Mouse (Mus musculus) hindbrain, embryonic 11.5 days (tissue): ENCODE data around the gene Abr. TPM values are rescaled to one million over a fixed set of nuclear protein-coding genes. Genes with fewer than 3 reads are reported as not detected.
A peak's percentile ranks its signal among the peaks of the same experiment; 100 is the strongest.

ENCODE experiments used
- ATAC-seq: fragments of 200-750 bp; cut with Nextera tagmentation; 2 replicates; pipeline ENCODE4 v1.8.0; 2017; ENCODE audit warnings: mild to moderate bottlenecking, moderate TSS enrichment, moderate library complexity; ENCODE audit not compliant: low FRiP score
- DNase-seq: peaks from one replicate; pipeline ENCODE4 v3.0.0-alpha.2; 2015; ENCODE audit warnings: low spot score
- H3K27ac ChIP-seq: fragments of 300-500 bp; sonication (generic); 2 replicates; pipeline ENCODE4 v1.5.1; 2014; ENCODE audit warnings: mild to moderate bottlenecking, low read depth, low read length
- H3K27me3 ChIP-seq: fragments of 300-500 bp; sonication (generic); 2 replicates; pipeline ENCODE4 v1.6.1; 2014; ENCODE audit warnings: mild to moderate bottlenecking, low read length, moderate library complexity, mixed read lengths; ENCODE audit not compliant: control insufficient read depth, insufficient read depth
- H3K36me3 ChIP-seq: fragments of 300-500 bp; sonication (generic); 2 replicates; pipeline ENCODE4 v1.6.1; 2014; ENCODE audit warnings: mild to moderate bottlenecking, low read length, moderate library complexity, mixed read lengths; ENCODE audit not compliant: control insufficient read depth, insufficient read depth
- H3K4me1 ChIP-seq: fragments of 300-500 bp; sonication (generic); replicated peaks from 2 replicates; pipeline ENCODE4 v1.6.1; 2014; ENCODE audit warnings: low read length, mixed read lengths; ENCODE audit not compliant: control insufficient read depth, insufficient read depth
- H3K4me2 ChIP-seq: fragments of 300-500 bp; sonication (generic); replicated peaks from 2 replicates; pipeline ENCODE4 v1.6.1; 2014; ENCODE audit warnings: mild to moderate bottlenecking, low read depth, low read length
- H3K4me3 ChIP-seq: fragments of 300-500 bp; sonication (generic); 2 replicates; pipeline ENCODE4 v1.5.1; 2014; ENCODE audit warnings: low read depth, low read length
- H3K9ac ChIP-seq: fragments of 300-500 bp; sonication (generic); 2 replicates; pipeline ENCODE4 v1.6.1; 2014; ENCODE audit warnings: low read depth, low read length
- H3K9me3 ChIP-seq: fragments of 300-500 bp; sonication (generic); 2 replicates; pipeline ENCODE4 v1.6.1; 2016; ENCODE audit warnings: low read length; ENCODE audit not compliant: control insufficient read depth
- WGBS: fragments of 180-500 bp; shearing (Covaris S2); extraction: QIAGEN DNeasy Blood & Tissue Kit; methylation state at CpG from one replicate; pipeline ENCODE4 v1.1.7; 2014; 5-methylcytosine and 5-hydroxymethylcytosine counted together
- polyA plus RNA-seq: library from polyadenylated mRNA; unstranded; fragments of >200 nt; fragmentation: Nextera tagmentation; extraction: Ambion mirVana; gene quantifications from 2 replicates; pipeline ENCODE4 v1.2.1, GENCODE M21; 2014

Abr gene
- polyA plus RNA-seq, 1 experiment from 2014 or later = 35.8 TPM

DNA sequence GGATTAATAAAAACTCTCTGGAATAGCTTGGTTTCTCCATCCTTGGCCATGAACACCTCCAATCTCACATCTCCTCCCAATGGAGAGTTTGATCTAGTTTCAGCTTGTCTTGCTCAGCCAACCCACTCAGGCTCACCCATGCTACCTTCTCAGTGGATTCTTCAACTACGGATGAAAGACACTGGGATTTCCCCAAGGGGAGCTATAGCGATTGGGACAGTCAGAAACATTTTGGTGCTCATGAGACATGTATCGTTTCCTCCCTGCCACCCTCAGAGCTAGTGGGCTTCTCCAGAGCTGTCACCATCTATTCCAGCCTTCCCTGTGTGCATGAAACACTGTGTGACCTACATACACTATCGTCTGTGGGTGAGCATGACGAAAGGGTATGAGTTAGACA is 160.4 kb downstream of the Abr start:
- H3K9me3 ChIP-seq = no peaks in the 10 kb centered on the region
- H3K4me1 ChIP-seq = peaks cover 8% of the 10 kb centered on the region; the same call in 1 of the 2 replicates
- WGBS = 91% methylated on average over 5 of the region's 5 CpGs
- H3K27me3 ChIP-seq = no peaks in the 10 kb centered on the region
- DNase-seq (no peak), ATAC-seq (no peak)
- H3K36me3 ChIP-seq = no peaks in the 10 kb centered on the region
- no peak overlapping the region for H3K4me2 ChIP-seq
- no peak overlapping the region for H3K9ac ChIP-seq
- no peak overlapping the region for H3K27ac ChIP-seq
- no peak overlapping the region for H3K4me3 ChIP-seq

DNA sequence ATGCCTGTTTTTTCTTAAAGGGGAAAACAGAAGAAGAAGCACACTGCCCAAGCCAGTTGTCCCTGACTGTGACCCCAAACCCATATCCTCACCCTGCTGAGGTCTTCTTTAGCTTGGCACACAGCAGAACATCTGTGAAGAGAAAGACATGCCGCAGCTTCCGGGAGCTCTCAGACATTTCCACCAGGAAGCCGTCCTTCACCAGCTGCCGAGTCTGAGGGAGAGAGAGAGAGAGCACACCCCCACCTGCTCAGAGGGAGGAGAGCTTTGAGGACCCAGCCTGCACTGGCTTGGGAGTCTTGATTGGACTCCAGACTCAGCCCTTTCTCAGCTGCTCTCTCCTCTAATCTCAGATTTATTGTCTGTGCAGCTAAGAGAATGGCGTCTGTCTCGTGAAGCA is 160.9 kb downstream of the Abr start:
- WGBS = 78% methylated on average over 6 of the region's 6 CpGs
- H3K4me1 ChIP-seq = peaks cover 7% of the 10 kb centered on the region; the same call in 1 of the 2 replicates
- H3K9me3 ChIP-seq = no peaks in the 10 kb centered on the region
- ATAC-seq (no peak), DNase-seq (no peak)
- no peak overlapping the region for H3K4me3 ChIP-seq
- H3K9ac ChIP-seq = no peak overlapping the region
- H3K27me3 ChIP-seq = no peaks in the 10 kb centered on the region
- no peaks in the 10 kb centered on the region for H3K36me3 ChIP-seq
- H3K27ac ChIP-seq = no peak overlapping the region
- no peak overlapping the region for H3K4me2 ChIP-seq

DNA sequence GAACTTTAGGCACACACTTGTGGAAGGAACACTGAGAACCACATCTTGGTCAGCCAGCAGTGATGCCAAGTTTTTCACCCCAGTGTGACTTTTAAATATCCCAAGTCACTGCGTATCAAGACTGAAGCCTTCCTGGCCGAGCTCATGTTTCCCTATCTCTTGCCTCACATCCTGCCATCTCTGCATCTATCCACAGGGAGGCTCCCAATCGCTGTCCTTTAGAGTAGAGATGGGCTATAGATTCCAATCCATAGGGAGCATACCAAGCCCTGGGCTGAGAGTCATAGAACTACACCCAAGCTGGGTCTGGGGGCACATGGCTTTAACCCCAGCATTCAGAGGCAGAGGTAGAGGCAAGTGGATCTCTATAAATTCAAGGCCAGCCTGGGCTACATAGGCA is 162.6 kb downstream of the Abr start:
- H3K9me3 ChIP-seq = no peaks in the 10 kb centered on the region
- no peak overlapping the region for H3K4me3 ChIP-seq
- WGBS = 66% methylated on average over 3 of the region's 3 CpGs
- H3K27ac ChIP-seq = no peak overlapping the region
- DNase-seq (no peak), ATAC-seq (no peak)
- H3K9ac ChIP-seq = no peak overlapping the region
- H3K36me3 ChIP-seq = peaks cover 4% of the 10 kb centered on the region; the same call in 1 of the 2 replicates
- H3K4me1 ChIP-seq = 0 out of 2 replicates have a peak, but pooled peaks cover 6% of the 10 kb centered on the region
- H3K27me3 ChIP-seq = no peaks in the 10 kb centered on the region
- no peak overlapping the region for H3K4me2 ChIP-seq

DNA sequence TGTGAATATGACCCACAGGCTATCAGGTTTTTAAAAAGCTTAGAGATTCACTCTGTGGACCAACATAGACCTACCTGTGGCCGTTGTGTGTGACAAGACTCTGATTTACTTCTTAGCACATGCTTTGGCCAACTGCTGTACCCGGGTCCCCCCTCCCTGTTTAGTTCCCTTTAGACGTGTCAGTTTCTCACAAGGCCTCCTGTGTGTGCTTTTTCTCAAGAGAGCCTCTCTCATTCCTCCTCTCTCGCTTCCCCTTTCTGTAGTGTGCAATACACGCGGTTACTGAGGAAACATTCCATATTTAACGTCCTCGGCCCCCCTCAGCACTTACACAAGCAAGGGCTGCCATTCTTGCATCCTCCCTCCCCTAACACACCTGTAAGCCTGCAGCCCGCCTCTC is 163.4 kb downstream of the Abr start:
- DNase-seq = no peak
- Histone ChIP-seq H3K4me2 (no peak overlapping the region), H3K36me3 (peaks cover 7% of the 10 kb centered on the region; the same call in 1 of the 2 replicates), H3K9ac (no peak overlapping the region), H3K27ac (no peak overlapping the region), H3K4me3 (no peak overlapping the region), H3K9me3 (no peaks in the 10 kb centered on the region), H3K27me3 (no peaks in the 10 kb centered on the region), H3K4me1 (0 out of 2 replicates have a peak, but pooled peaks cover 4% of the 10 kb centered on the region)
- 86% methylated on average over 9 of the region's 9 CpGs for WGBS
- no peak for ATAC-seq

DNA sequence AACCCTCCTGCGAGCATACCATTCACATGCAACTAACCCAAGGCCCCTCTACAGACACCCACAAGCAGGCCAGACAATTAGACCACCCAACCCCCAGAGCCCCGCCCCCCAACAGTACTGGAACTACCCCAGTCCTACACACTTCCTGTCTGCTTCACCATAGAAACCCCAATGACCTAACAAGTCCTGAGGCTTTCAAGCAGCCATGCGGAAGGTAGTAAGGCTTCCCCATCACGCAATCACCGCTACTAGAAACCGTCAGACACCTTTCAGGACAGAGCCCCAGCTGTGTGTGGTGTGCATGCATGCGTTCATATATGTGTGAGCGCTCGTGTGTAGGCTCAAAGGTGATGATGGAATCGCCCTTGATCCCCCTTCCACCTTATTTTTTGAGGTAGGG is 165.2 kb downstream of the Abr start:
- ATAC-seq (no peak), DNase-seq (no peak)
- H3K36me3 ChIP-seq = peaks cover 8% of the 10 kb centered on the region; the same call in 1 of the 2 replicates
- no peak overlapping the region for H3K4me3 ChIP-seq
- 0 out of 2 replicates have a peak, but pooled peaks cover 4% of the 10 kb centered on the region for H3K4me1 ChIP-seq
- no peaks in the 10 kb centered on the region for H3K27me3 ChIP-seq
- 68% methylated on average over 10 of the region's 10 CpGs for WGBS
- H3K4me2 ChIP-seq = no peak overlapping the region
- H3K27ac ChIP-seq = no peak overlapping the region
- no peaks in the 10 kb centered on the region for H3K9me3 ChIP-seq
- no peak overlapping the region for H3K9ac ChIP-seq

DNA sequence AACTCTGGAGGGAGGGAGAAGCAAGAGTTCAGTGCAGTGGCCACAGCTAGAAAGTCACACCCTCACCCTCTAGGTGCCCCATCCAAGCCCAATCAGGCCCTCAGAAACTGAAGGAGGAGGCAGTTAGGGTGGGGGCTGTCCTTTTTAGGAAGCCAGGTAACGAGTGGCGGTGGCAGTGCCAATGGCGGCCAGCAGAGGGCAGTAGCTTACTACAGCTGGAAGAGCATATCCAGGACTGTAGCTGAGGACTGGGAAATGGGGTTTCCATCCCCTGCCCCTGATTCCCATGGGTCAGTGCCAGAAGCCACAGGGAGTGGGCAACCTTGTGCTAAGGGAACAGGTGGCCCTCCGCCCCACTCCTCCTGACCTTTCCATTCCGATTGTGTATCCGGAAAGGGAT is 165.9 kb downstream of the Abr start:
- Histone ChIP-seq H3K9me3 (no peaks in the 10 kb centered on the region), H3K9ac (no peak overlapping the region), H3K4me3 (no peak overlapping the region), H3K36me3 (peaks cover 8% of the 10 kb centered on the region; the same call in 1 of the 2 replicates), H3K27me3 (no peaks in the 10 kb centered on the region), H3K4me1 (0 out of 2 replicates have a peak, but pooled peaks cover 4% of the 10 kb centered on the region), H3K27ac (no peak overlapping the region), H3K4me2 (no peak overlapping the region)
- peak; percentile 92 for DNase-seq
- WGBS = 22% methylated on average over 6 of the region's 6 CpGs
- ATAC-seq = 0 out of 2 replicates have a peak, but pooled peaks have one; percentile 25

DNA sequence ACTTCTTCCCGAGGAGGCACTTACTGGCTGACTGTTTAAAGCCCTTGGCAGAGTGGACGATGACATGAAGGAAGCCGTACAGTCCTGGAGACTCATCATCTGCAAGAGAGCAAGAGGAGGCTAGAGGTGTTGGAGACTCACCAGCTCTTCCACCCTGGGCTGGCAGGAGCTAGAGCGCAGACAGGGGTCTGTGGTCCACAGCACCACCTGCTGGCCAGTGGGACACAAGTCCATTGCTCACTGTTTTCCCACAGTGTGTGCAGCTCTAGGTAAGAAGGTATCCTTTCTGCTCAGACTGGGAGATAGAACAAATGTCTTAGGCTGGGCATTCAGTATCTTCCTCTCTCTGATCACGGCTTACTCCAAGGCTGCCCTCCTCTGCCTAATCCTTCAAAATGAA is 167.6 kb downstream of the Abr start:
- DNase-seq (peak; percentile 86), ATAC-seq (no peak; the same call in 1 of the 2 replicates)
- Histone ChIP-seq H3K4me3 (no peak overlapping the region), H3K4me2 (no peak overlapping the region), H3K9me3 (no peaks in the 10 kb centered on the region), H3K27me3 (no peaks in the 10 kb centered on the region), H3K36me3 (peaks cover 8% of the 10 kb centered on the region; the same call in 1 of the 2 replicates), H3K27ac (no peak overlapping the region), H3K4me1 (peaks cover 15% of the 10 kb centered on the region), H3K9ac (no peak overlapping the region)
- WGBS = 70% methylated on average over 5 of the region's 5 CpGs

DNA sequence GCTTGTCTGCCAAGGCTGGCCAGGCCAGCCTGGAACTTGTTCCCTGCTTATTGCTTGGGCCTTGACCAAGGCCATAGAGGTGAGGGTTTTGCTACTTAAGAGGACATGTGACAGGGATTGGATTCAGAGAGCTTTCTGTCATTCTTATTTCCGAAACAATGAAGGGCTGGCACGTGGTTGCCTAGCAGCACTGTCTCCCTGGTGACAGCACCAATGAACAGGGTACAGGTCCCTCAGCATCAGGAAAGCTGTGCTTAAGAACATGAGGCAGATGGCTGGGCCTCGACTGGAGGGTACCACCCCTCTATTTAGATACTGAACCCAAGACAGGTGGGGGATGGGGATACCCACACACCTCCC is 171.9 kb downstream of the Abr start:
- DNase-seq = peak; percentile 73
- H3K4me2 ChIP-seq = no peak overlapping the region
- peaks cover 24% of the 10 kb centered on the region for H3K4me1 ChIP-seq
- peak overlapping the region; percentile 42; the same call in 1 of the 2 replicates for H3K9ac ChIP-seq
- H3K36me3 ChIP-seq = peaks cover 5% of the 10 kb centered on the region; the same call in 1 of the 2 replicates
- WGBS = 19% methylated on average over 3 of the region's 3 CpGs
- ATAC-seq = peak; percentile 86
- H3K27me3 ChIP-seq = no peaks in the 10 kb centered on the region
- peak overlapping the region; percentile 90 for H3K27ac ChIP-seq
- no peak overlapping the region for H3K4me3 ChIP-seq
- H3K9me3 ChIP-seq = no peaks in the 10 kb centered on the region

DNA sequence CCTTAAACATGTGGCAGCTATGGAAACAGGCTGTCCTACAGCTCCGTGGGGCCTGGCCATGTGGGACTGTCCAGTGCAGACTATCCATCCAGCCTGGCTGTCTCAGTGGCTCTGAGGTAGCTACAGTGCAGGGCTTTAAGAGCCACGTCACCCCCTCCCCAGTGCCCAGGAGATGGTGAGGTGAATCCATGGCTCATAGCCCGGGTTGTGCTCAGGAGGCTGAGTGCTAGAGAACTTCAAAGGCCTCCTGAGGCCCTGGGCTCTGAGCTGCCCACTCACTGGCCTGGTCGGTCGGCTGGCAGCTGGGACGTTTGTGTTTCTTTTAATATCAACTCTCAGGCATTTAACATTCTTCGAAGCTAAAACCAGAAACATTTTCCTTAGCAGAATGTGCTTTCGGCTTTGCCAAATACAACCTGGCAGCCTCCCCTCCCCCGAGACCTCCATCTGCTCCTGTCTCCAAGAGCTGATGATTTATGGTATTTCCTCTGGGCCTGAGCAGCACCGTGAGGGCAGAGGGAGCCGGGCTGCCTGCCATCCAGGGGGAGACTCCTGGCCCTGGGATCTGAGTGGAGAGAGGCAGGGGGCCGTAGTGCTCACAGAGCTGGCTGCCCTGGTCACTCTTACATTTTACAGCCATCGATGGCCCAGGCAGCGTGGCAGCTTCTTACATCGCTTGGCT is 172.5 kb downstream of the Abr start:
- Histone ChIP-seq H3K4me2 (no peak overlapping the region), H3K9ac (peak overlapping the region; percentile 42; the same call in 1 of the 2 replicates), H3K4me1 (peaks cover 24% of the 10 kb centered on the region), H3K4me3 (no peak overlapping the region), H3K36me3 (peaks cover 3% of the 10 kb centered on the region; the same call in 1 of the 2 replicates), H3K27ac (peak overlapping the region; percentile 90), H3K9me3 (no peaks in the 10 kb centered on the region), H3K27me3 (no peaks in the 10 kb centered on the region)
- ATAC-seq = peak; percentile 70
- DNase-seq = peak; percentile 63
- WGBS = 31% methylated on average over 15 of the region's 15 CpGs
